Mouse (Mus musculus) limb, embryonic 10.5 days (tissue): ENCODE data around the gene Camk2g. TPM values are rescaled to one million over a fixed set of nuclear protein-coding genes. Genes with fewer than 3 reads are reported as not detected.

Experiments
- DNase-seq: peaks from one replicate; pipeline ENCODE4 v3.0.0-alpha.2; 2017; ENCODE audit warnings: low spot score
- H3K27ac ChIP-seq: fragments of 300-500 bp; sonication (generic); 2 replicates; pipeline ENCODE4 v1.5.1; 2016; ENCODE audit warnings: mild to moderate bottlenecking
- H3K27me3 ChIP-seq: fragments of 300-500 bp; sonication (generic); 2 replicates; pipeline ENCODE4 v1.6.1; 2016; ENCODE audit warnings: low read depth, mild to moderate bottlenecking; ENCODE audit not compliant: poor library complexity, severe bottlenecking
- H3K36me3 ChIP-seq: fragments of 300-500 bp; sonication (generic); 2 replicates; pipeline ENCODE4 v1.6.1; 2016; ENCODE audit warnings: mild to moderate bottlenecking, moderate library complexity
- H3K4me1 ChIP-seq: fragments of 300-500 bp; sonication (generic); 2 replicates; pipeline ENCODE4 v1.6.1; 2016
- H3K4me3 ChIP-seq: fragments of 300-500 bp; sonication (generic); 2 replicates; pipeline ENCODE4 v1.5.1; 2016; ENCODE audit warnings: mild to moderate bottlenecking, moderate library complexity
- H3K9me3 ChIP-seq: fragments of 300-500 bp; sonication (generic); replicated peaks from 2 replicates; pipeline ENCODE4 v1.6.1; 2016; ENCODE audit warnings: mild to moderate bottlenecking
- WGBS: fragments of 180-500 bp; shearing (Covaris S2); methylation state at CpG from one replicate; pipeline ENCODE4 v1.1.7; 2016; 5-methylcytosine and 5-hydroxymethylcytosine counted together
- polyA plus RNA-seq: library from polyadenylated mRNA; unstranded; fragments of >200 nt; fragmentation: Nextera tagmentation; extraction: Ambion mirVana; gene quantifications from 2 replicates; pipeline ENCODE4 v1.2.1, GENCODE M21; 2016

Camk2g gene
- polyA plus RNA-seq, 1 experiment from 2014 or later, result 57.6 TPM

DNA sequence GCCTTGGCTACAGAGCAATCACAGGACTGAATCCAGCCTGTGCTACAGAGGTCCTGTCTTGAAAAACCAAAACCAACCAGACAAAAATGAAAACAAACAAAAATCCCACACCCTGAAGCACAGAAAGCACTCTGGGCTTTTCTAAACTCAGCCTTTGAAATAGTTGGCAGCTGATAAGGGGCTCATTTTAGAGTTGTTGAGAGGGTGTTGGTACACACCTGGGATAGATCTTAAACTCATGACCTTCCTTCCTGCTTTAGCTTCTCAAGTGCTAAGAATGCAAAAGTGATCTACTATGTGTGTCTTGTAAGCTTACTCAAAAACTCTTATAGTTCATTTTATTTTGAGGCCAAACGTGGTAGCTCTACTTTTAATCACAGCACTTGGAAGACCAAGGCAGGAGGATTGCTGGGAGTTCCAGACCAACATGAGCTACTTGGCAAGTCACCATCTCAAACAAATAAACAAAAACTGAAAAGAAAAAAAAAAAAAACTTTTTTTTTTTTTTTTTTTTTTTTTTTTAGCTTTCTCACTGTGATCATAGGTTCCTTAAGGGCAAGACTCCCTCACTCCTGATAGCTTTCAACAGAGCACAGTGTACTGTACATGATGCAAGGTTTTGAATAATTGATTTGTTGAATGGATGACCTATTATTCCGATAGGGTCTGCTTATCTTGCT lies 9.2 kb upstream of the Camk2g start:
- no peaks in the 10 kb centered on the region for H3K36me3 ChIP-seq
- H3K27me3 ChIP-seq, result no peaks in the 10 kb centered on the region
- H3K9me3 ChIP-seq, result no peaks in the 10 kb centered on the region
- H3K27ac ChIP-seq, result no peak overlapping the region
- WGBS, result 38% methylated on average over 2 of the region's 2 CpGs
- no peak overlapping the region for H3K4me3 ChIP-seq
- H3K4me1 ChIP-seq, result 0 out of 2 replicates have a peak, but pooled peaks cover 12% of the 10 kb centered on the region
- DNase-seq, result no peak

DNA sequence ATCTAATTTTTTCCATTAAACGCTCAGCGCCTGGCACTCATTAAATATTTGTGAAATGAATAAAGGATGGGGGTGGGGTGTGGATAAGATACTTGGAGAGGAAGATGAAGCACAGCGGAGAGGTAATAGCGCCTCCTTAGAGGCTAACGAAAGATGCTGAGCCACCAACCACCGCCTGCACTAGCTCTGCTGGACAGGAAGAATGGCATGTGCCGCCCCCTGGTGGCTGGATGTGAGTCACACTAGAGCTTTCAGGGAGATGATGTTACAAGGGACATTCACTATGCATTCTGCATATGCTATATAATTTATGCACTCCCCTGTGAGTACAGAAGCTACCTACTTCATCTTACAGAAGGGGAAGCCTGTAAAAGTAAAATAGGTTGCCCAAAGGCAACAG lies 4.9 kb upstream of the Camk2g start:
- Histone ChIP-seq H3K9me3 (no peaks in the 10 kb centered on the region), H3K4me1 (peaks cover 33% of the 10 kb centered on the region), H3K27me3 (no peaks in the 10 kb centered on the region), H3K36me3 (no peaks in the 10 kb centered on the region), H3K27ac (no peak overlapping the region), H3K4me3 (no peak overlapping the region)
- DNase-seq, result peak; percentile 89
- WGBS, result 8% methylated on average over 7 of the region's 7 CpGs

- no peak overlapping the region for H3K4me3 ChIP-seq
- H3K36me3 ChIP-seq, result no peaks in the 10 kb centered on the region
- no peaks in the 10 kb centered on the region for H3K27me3 ChIP-seq
- no peaks in the 10 kb centered on the region for H3K9me3 ChIP-seq
- no peak overlapping the region for H3K27ac ChIP-seq
- WGBS, result 84% methylated on average over 6 of the region's 6 CpGs
- no peak for DNase-seq
- H3K4me1 ChIP-seq, result peaks cover 33% of the 10 kb centered on the region
These were observed 4.4 kb upstream of the Camk2g start for GRCm38 (mm10) chr14:20798300-20798699.

DNA sequence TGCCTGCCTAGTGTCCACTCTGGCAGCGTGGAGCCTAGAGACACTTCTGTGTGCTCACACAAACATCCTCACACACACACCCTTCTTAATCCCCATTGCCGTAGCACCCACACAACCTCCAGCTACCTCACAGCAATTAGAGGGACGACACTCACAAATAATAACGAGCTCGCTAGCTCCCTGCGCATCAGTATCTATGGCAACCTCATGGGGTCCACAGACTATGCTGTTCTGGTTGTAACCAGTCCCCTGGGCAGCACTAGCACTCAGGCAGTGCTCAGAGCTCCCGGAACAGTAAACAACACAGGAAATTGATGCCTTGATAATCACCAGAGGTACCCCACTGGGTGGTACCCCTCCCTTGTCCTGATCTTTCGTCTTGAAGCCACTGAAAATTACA lies 2.8 kb upstream of the Camk2g start:
- Histone ChIP-seq H3K4me1 (peaks cover 49% of the 10 kb centered on the region), H3K27me3 (no peaks in the 10 kb centered on the region), H3K9me3 (no peaks in the 10 kb centered on the region), H3K36me3 (peaks cover 10% of the 10 kb centered on the region), H3K27ac (no peak overlapping the region), H3K4me3 (no peak overlapping the region)
- WGBS, result 65% methylated on average over 8 of the region's 8 CpGs
- DNase-seq, result no peak

GRCm38 (mm10) chr14:20796170-20796569 lies 2.3 kb upstream of the Camk2g start:
- 73% methylated on average over 8 of the region's 8 CpGs for WGBS
- peaks cover 15% of the 10 kb centered on the region for H3K36me3 ChIP-seq
- H3K27ac ChIP-seq, result peak overlapping the region; percentile 61; the same call in 1 of the 2 replicates
- peaks cover 49% of the 10 kb centered on the region for H3K4me1 ChIP-seq
- no peak overlapping the region for H3K4me3 ChIP-seq
- no peak for DNase-seq
- no peaks in the 10 kb centered on the region for H3K9me3 ChIP-seq
- H3K27me3 ChIP-seq, result no peaks in the 10 kb centered on the region

DNA sequence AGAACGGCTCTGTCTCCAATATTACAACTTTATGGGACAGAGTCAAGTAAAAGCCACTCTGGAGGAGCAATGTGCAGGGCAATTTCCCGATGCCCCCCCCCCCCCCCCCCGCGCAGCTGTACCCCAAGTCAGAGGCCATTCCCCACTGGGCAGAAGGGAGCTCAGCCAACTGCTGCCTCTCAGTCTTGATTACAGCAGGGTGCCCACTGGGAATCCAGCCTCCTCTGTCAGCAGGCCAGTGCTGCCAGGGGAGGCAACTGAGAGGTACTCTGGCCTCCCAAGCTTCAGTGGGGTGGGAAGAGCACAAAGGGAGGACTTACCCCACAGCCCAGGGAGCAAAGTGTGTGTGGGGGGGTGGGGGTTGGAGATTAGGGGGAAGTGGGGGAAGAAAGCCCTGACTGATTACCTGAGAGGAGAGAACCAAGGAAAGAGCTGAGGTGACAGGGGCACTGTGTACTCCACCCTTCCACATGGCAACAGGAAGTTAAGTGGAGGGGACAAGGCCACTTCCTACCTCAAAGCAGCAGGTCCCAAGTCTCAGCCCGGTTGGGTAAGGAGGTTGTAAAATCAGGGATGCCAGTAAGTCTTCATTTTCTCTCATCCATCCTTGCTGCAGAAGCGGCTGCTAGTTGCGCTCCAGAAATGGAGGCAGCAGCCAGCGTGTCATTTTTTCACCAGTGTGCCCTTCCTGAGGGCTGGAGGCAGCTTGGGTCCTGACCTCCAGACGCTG lies 1.7 kb upstream of the Camk2g start:
- WGBS, result 42% methylated on average over 9 of the region's 9 CpGs

DNA sequence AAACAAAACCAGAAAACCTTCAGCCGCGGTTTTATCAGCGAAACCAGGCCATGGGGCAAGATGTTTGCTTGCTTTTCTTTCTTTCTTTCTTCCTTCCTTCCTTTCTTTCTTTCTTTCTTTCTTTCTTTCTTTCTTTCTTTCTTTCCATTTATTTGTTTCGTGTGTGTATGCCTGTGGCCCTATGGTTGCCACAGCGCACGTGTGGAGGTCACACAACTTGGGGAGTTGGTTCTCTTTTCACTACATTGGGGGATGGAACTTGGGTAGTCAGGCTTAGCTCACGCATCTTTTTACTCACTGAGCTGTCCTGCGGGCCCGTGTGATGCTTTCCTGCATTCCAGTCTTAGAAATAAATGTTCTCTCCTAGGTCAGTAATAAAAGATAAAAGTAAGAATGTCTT lies 701 bp upstream of the Camk2g start:
- DNase-seq, result no peak
- WGBS, result 12% methylated on average over 9 of the region's 9 CpGs
- peak overlapping the region; percentile 95 for H3K27ac ChIP-seq
- H3K27me3 ChIP-seq, result no peaks in the 10 kb centered on the region
- H3K36me3 ChIP-seq, result peaks cover 30% of the 10 kb centered on the region
- peak overlapping the region; percentile 93 for H3K4me3 ChIP-seq
- no peaks in the 10 kb centered on the region for H3K9me3 ChIP-seq
- peaks cover 42% of the 10 kb centered on the region for H3K4me1 ChIP-seq

More for the DNA sequence above, 1.7 kb upstream of the Camk2g start:
- Histone ChIP-seq H3K9me3 (no peaks in the 10 kb centered on the region), H3K27ac (peak overlapping the region; percentile 61), H3K4me3 (no peak overlapping the region), H3K27me3 (no peaks in the 10 kb centered on the region), H3K36me3 (peaks cover 20% of the 10 kb centered on the region), H3K4me1 (peaks cover 46% of the 10 kb centered on the region)
- DNase-seq, result no peak

DNA sequence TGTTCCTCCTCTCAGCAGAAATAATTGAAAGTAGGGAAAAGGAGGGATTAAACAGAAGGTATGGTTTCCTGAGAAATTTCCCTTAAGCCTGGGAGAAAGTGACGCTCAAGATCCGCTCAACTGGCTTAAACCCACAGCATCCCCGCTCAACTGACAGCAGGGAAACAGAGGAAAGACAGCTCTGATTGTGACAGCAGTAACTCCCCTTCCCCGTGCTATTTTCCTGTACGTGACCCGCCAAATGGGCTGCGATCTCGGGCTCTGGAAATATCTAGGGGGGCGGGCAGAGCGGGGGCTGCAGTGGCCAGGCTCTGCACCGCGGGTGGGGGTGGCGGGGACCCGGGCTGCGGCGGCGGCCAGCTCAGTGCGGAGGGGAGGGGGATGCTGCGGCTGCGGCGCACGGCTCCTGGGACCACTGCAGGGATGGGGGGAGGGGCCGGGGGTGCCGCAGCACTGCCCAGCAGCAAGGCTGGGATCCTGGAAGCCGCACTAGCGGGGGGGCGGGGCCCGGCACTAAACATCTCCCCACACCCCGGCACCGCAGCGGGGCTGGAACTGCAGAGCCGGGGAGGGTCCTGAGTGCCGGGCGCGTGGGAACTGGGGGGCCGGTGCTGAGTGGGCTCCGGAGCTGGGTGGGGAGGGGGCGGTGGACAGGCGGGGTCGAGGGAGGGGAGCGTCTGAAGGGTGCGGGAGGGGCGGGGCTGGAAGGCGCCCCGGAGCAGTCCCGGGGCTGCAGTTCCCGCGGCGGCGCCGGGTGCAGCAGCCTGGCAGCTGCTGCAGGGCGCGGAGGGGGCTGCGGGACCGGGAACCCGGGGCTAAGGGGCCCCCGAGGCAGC lies 748 bp downstream of the Camk2g start:
- Histone ChIP-seq H3K27ac (peak overlapping the region; percentile 95), H3K27me3 (no peaks in the 10 kb centered on the region), H3K4me3 (peak overlapping the region; percentile 93), H3K36me3 (peaks cover 45% of the 10 kb centered on the region), H3K4me1 (peaks cover 42% of the 10 kb centered on the region), H3K9me3 (no peaks in the 10 kb centered on the region)
- DNase-seq, result peak; percentile 77
- WGBS, result 1% methylated on average over 57 of the region's 57 CpGs

- peak overlapping the region; percentile 93 for H3K4me3 ChIP-seq
- no peaks in the 10 kb centered on the region for H3K9me3 ChIP-seq
- no peaks in the 10 kb centered on the region for H3K27me3 ChIP-seq
- WGBS, result 77% methylated on average over 8 of the region's 8 CpGs
- peaks cover 52% of the 10 kb centered on the region for H3K36me3 ChIP-seq
- H3K4me1 ChIP-seq, result peaks cover 42% of the 10 kb centered on the region
- no peak for DNase-seq
- H3K27ac ChIP-seq, result peak overlapping the region; percentile 95
These were observed 1.5 kb downstream of the Camk2g start for GRCm38 (mm10) chr14:20792243-20792921.

DNA sequence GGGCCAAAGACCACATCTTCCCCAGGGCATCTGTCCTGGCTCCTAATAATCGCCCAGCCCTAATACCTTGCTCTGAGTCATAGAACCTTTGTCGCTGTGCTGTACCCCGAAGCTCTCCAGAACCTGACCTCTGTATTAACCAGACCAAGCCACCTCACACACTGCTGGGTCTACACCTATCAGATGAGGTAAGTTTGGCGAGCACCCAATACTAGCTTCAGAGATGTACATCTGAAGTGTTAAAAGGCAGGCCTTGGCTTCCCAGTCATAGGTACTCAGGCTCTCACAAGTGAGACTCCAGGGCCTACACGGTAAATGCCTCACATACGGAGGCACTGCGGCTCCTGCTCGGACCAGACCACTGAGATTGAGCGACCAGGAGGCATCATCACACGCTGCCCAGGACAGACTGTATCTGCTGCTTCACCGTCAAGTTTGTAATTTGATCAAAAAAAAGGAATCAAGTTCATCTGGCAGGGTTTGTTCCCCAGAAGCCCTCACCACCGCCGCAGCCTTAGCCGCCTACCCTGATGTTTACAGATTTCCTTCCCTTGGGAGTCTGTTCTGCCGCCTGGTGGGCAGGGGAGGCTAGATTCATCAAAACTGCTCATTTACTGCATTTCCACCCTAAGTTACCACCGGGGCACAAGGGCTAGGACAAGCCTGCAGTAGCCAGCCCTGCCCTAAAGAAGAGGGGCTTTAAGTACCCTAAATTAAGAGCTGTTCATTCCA lies 2.2 kb downstream of the Camk2g start:
- H3K9me3 ChIP-seq, result no peaks in the 10 kb centered on the region
- H3K4me1 ChIP-seq, result peaks cover 43% of the 10 kb centered on the region
- peak overlapping the region; percentile 18 for H3K4me3 ChIP-seq
- WGBS, result 88% methylated on average over 16 of the region's 16 CpGs
- H3K27ac ChIP-seq, result peak overlapping the region; percentile 19; the same call in 1 of the 2 replicates
- no peak for DNase-seq
- H3K36me3 ChIP-seq, result peaks cover 59% of the 10 kb centered on the region
- H3K27me3 ChIP-seq, result no peaks in the 10 kb centered on the region

GRCm38 (mm10) chr14:20790996-20791395 lies 2.9 kb downstream of the Camk2g start:
- peaks cover 66% of the 10 kb centered on the region for H3K36me3 ChIP-seq
- H3K4me3 ChIP-seq, result no peak overlapping the region
- no peak for DNase-seq
- no peak overlapping the region for H3K27ac ChIP-seq
- WGBS, result 96% methylated on average over 6 of the region's 6 CpGs
- peaks cover 47% of the 10 kb centered on the region for H3K4me1 ChIP-seq
- no peaks in the 10 kb centered on the region for H3K27me3 ChIP-seq
- H3K9me3 ChIP-seq, result no peaks in the 10 kb centered on the region

- Histone ChIP-seq H3K27me3 (no peaks in the 10 kb centered on the region), H3K9me3 (no peaks in the 10 kb centered on the region), H3K36me3 (peaks cover 71% of the 10 kb centered on the region), H3K4me1 (peaks cover 47% of the 10 kb centered on the region), H3K27ac (no peak overlapping the region), H3K4me3 (no peak overlapping the region)
- no peak for DNase-seq
- WGBS, result 95% methylated on average over 5 of the region's 5 CpGs
These were observed 3.4 kb downstream of the Camk2g start for GRCm38 (mm10) chr14:20790445-20790844.
